Mouse (Mus musculus) myocyte (in vitro differentiated cells): Measurements from ENCODE around the gene Nsd2. TPM values are rescaled to one million over a fixed set of nuclear protein-coding genes. Genes with fewer than 3 reads are reported as not detected.

Experiments used
- H3K27me3 ChIP-seq: one replicate; pipeline ENCODE4 v1.6.1; 2011; ENCODE audit not compliant: control insufficient read depth, insufficient read depth, insufficient read length
- H3K36me3 ChIP-seq: one replicate; pipeline ENCODE4 v1.6.1; 2011; ENCODE audit not compliant: control insufficient read depth, insufficient read depth
- H3K4me2 ChIP-seq: one replicate; pipeline ENCODE4 v1.6.1; 2011; ENCODE audit warnings: low read depth, control low read depth
- H3K4me3 ChIP-seq: one replicate; pipeline ENCODE4 v1.5.1; 2011; ENCODE audit warnings: mild to moderate bottlenecking, control low read depth, moderate library complexity
- H3K79me2 ChIP-seq: one replicate; pipeline ENCODE4 v1.6.1; 2011; ENCODE audit not compliant: control insufficient read depth, insufficient read depth
- H3ac ChIP-seq: one replicate; pipeline ENCODE4 v1.6.1; 2011; ENCODE audit not compliant: control insufficient read depth, insufficient read length
- CEBPB ChIP-seq: IDR thresholded peaks from 2 replicates; pipeline ENCODE4 v1.6.1; 2011; ENCODE audit warnings: mild to moderate bottlenecking, moderate library complexity; ENCODE audit not compliant: poor library complexity, insufficient read depth, severe bottlenecking
- E2F4 ChIP-seq: IDR thresholded peaks from one replicate; pipeline ENCODE4 v1.6.1; 2011; ENCODE audit warnings: mild to moderate bottlenecking, control low read depth, moderate library complexity; ENCODE audit not compliant: insufficient read depth
- MAX ChIP-seq: IDR thresholded peaks from one replicate; pipeline ENCODE4 v1.6.1; 2011; ENCODE audit warnings: low read depth, mild to moderate bottlenecking, control low read depth
- MYOD1 ChIP-seq, 3 experiments: IDR thresholded peaks; one replicate each; pipeline ENCODE4 v1.6.1; 2011; ENCODE audit warnings: control low read depth in 2 of 3, low read depth in 2 of 3, mild to moderate bottlenecking in 2 of 3, moderate library complexity in 1 of 3; ENCODE audit not compliant: insufficient read length in 2 of 3, control insufficient read depth in 1 of 3
- MYOG ChIP-seq, 3 experiments: IDR thresholded peaks; one replicate each; pipeline ENCODE4 v1.6.1; 2011; ENCODE audit warnings: control low read depth in 2 of 3, low read depth in 2 of 3, mild to moderate bottlenecking in 2 of 3; ENCODE audit not compliant: insufficient read length in 2 of 3, control insufficient read depth in 1 of 3, insufficient read depth in 1 of 3
- POLR2A ChIP-seq: IDR thresholded peaks from one replicate; pipeline ENCODE4 v1.6.1; 2011; ENCODE audit warnings: low read depth, mild to moderate bottlenecking, control low read depth, moderate library complexity; ENCODE audit not compliant: insufficient read length
- POLR2AphosphoS2 ChIP-seq: IDR thresholded peaks from one replicate; pipeline ENCODE4 v1.6.1; 2011; ENCODE audit warnings: low read depth, control low read depth; ENCODE audit not compliant: insufficient read length
- REST ChIP-seq: IDR thresholded peaks from one replicate; pipeline ENCODE4 v1.6.1; 2011; ENCODE audit warnings: mild to moderate bottlenecking, control low read depth, moderate library complexity; ENCODE audit not compliant: insufficient read depth, insufficient read length
- SRF ChIP-seq: IDR thresholded peaks from one replicate; pipeline ENCODE4 v1.6.1; 2011; ENCODE audit warnings: low read depth; ENCODE audit not compliant: control insufficient read depth, insufficient read length
- TCF12 ChIP-seq: IDR thresholded peaks from one replicate; pipeline ENCODE4 v1.6.1; 2011; ENCODE audit warnings: mild to moderate bottlenecking, control low read depth; ENCODE audit not compliant: poor library complexity, insufficient read depth, severe bottlenecking
- TCF3 ChIP-seq: IDR thresholded peaks from one replicate; pipeline ENCODE4 v1.6.1; 2011; ENCODE audit warnings: low read depth, control low read depth; ENCODE audit not compliant: insufficient read length
- USF1 ChIP-seq: IDR thresholded peaks from one replicate; pipeline ENCODE4 v1.6.1; 2011; ENCODE audit warnings: low read depth, mild to moderate bottlenecking, control low read depth, moderate library complexity
- polyA plus RNA-seq: library from polyadenylated mRNA; unstranded; fragments of >200 nt; fragmentation: generic; extraction: Trizol; gene quantifications from one replicate; pipeline ENCODE4 v1.2.1, GENCODE M21; 2012; ENCODE audit warnings: missing spikeins

Gene Nsd2
- polyA plus RNA-seq, 1 experiment, result 23.9 TPM

- Histone ChIP-seq H3K27me3 (no peaks in the 10 kb centered on the region), H3K4me2 (peak overlapping the region; percentile 75), H3ac (no peak overlapping the region), H3K36me3 (peaks cover 13% of the 10 kb centered on the region), H3K79me2 (peaks cover 61% of the 10 kb centered on the region), H3K4me3 (no peak overlapping the region)
- TF ChIP-seq TCF12, result no peak
- no peak for TF ChIP-seq MAX
- no peak for TF ChIP-seq MYOG (IDR thresholded peaks at IDR 0.05; ENCODE audit: control insufficient read depth in 1 of 3, insufficient read depth in 1 of 3, insufficient read length in 2 of 3, low read depth in 2 of 3)
- TF ChIP-seq POLR2A, result no peak
- no peak for TF ChIP-seq SRF
- TF ChIP-seq TCF3, result no peak
- TF ChIP-seq POLR2AphosphoS2, result no peak
- TF ChIP-seq E2F4, result no peak
- no peak for TF ChIP-seq CEBPB
- no peak for TF ChIP-seq USF1
- no peak for TF ChIP-seq REST
- no peak for TF ChIP-seq MYOD1 (IDR thresholded peaks at IDR 0.05; ENCODE audit: control insufficient read depth in 1 of 3, insufficient read length in 2 of 3, low read depth in 2 of 3)
Observed at GRCm38 (mm10) chr5:33934081-33934480, 113.6 kb downstream of the Nsd2 start.

- Histone ChIP-seq H3K79me2 (peaks cover 54% of the 10 kb centered on the region), H3K4me3 (peak overlapping the region; percentile 53), H3K36me3 (peaks cover 6% of the 10 kb centered on the region), H3K27me3 (no peaks in the 10 kb centered on the region), H3ac (no peak overlapping the region), H3K4me2 (peak overlapping the region; percentile 75)
- TF ChIP-seq MYOG (IDR thresholded peaks at IDR 0.05; ENCODE audit: control insufficient read depth in 1 of 3, insufficient read depth in 1 of 3, insufficient read length in 2 of 3, low read depth in 2 of 3) (no peak), E2F4 (no peak), MYOD1 (IDR thresholded peaks at IDR 0.05; ENCODE audit: control insufficient read depth in 1 of 3, insufficient read length in 2 of 3, low read depth in 2 of 3) (no peak), POLR2AphosphoS2 (no peak), MAX (no peak), POLR2A (no peak), CEBPB (no peak), USF1 (no peak), SRF (no peak), TCF3 (no peak), TCF12 (no peak), REST (no peak)
Observed at GRCm38 (mm10) chr5:33934877-33935276, 114.4 kb downstream of the Nsd2 start.

- Histone ChIP-seq H3K4me3 (peak overlapping the region; percentile 53), H3K36me3 (no peaks in the 10 kb centered on the region), H3K79me2 (peaks cover 48% of the 10 kb centered on the region), H3ac (peak overlapping the region; percentile 68), H3K4me2 (peak overlapping the region; percentile 75), H3K27me3 (no peaks in the 10 kb centered on the region)
- no peak for TF ChIP-seq TCF12
- peak in 1 of 3 experiments; percentile 1 for TF ChIP-seq MYOD1 (IDR thresholded peaks at IDR 0.05; ENCODE audit: control insufficient read depth in 1 of 3, insufficient read length in 2 of 3, low read depth in 2 of 3)
Observed at GRCm38 (mm10) chr5:33935700-33936111, 115.2 kb downstream of the Nsd2 start.

- TF ChIP-seq MYOG (IDR thresholded peaks at IDR 0.05; ENCODE audit: control insufficient read depth in 1 of 3, insufficient read depth in 1 of 3, insufficient read length in 2 of 3, low read depth in 2 of 3), result peak in 1 of 3 experiments; percentile 25
- no peak for TF ChIP-seq TCF12
- TF ChIP-seq REST, result peak; percentile 3
- TF ChIP-seq E2F4, result peak; percentile 15
- peak; percentile 97 for TF ChIP-seq POLR2AphosphoS2
- peak; percentile 89 for TF ChIP-seq POLR2A
- TF ChIP-seq MAX, result no peak
- peak; percentile 86 for TF ChIP-seq SRF
- TF ChIP-seq MYOD1 (IDR thresholded peaks at IDR 0.05; ENCODE audit: control insufficient read depth in 1 of 3, insufficient read length in 2 of 3, low read depth in 2 of 3), result peak in 1 of 3 experiments; percentile 12
- Histone ChIP-seq H3K36me3 (no peaks in the 10 kb centered on the region), H3ac (peak within 1 kb of the TSS; percentile 68)
Observed at GRCm38 (mm10) chr5:33936120-33936707, 115.7 kb downstream of the Nsd2 start, which contains the start of gene Nelfa. TSS of gene Nelfa (minus strand) at chr5:33936413.

GRCm38 (mm10) chr5:33937230-33937629 lies 116.7 kb downstream of the Nsd2 start:
- TF ChIP-seq POLR2A, result no peak
- no peak for TF ChIP-seq MYOD1 (IDR thresholded peaks at IDR 0.05; ENCODE audit: control insufficient read depth in 1 of 3, insufficient read length in 2 of 3, low read depth in 2 of 3)
- TF ChIP-seq CEBPB, result no peak
- no peak for TF ChIP-seq TCF12
- TF ChIP-seq MAX, result no peak
- Histone ChIP-seq H3ac (peak overlapping the region; percentile 68), H3K4me2 (peak overlapping the region; percentile 74), H3K27me3 (no peaks in the 10 kb centered on the region), H3K4me3 (peak overlapping the region; percentile 53), H3K79me2 (peaks cover 33% of the 10 kb centered on the region), H3K36me3 (no peaks in the 10 kb centered on the region)

More at GRCm38 (mm10) chr5:33936120-33936707, 115.7 kb downstream of the Nsd2 start, which contains the start of gene Nelfa:
- Histone ChIP-seq H3K27me3 (no peaks in the 10 kb centered on the region), H3K4me2 (peak within 1 kb of the TSS; percentile 75), H3K4me3 (peak within 1 kb of the TSS; percentile 53), H3K79me2 (peaks cover 44% of the 10 kb centered on the region)
